Mouse (Mus musculus) liver, adult 2 months (tissue): Measurements from ENCODE around the gene Dhx34. TPM values are rescaled to one million over a fixed set of nuclear protein-coding genes. Genes with fewer than 3 reads are reported as not detected.

Experiments used
- DNase-seq: peaks from one replicate; pipeline ENCODE4 v3.0.0-alpha.2; 2011; ENCODE audit warnings: low read depth, low spot score; ENCODE audit errors: extremely low read depth
- H3K27ac ChIP-seq: fragments of 200-500 bp; replicated peaks from 2 replicates; pipeline ENCODE4 v1.5.1; 2012; ENCODE audit warnings: low read depth, mild to moderate bottlenecking, control low read depth, inconsistent platforms, low read length; ENCODE audit not compliant: insufficient read depth
- H3K27me3 ChIP-seq: fragments of 200-500 bp; 2 replicates; pipeline ENCODE4 v1.6.1; 2012; ENCODE audit warnings: mild to moderate bottlenecking, moderate library complexity, low read length, inconsistent platforms; ENCODE audit not compliant: control insufficient read depth, insufficient read depth
- H3K36me3 ChIP-seq: fragments of 200-500 bp; 2 replicates; pipeline ENCODE4 v1.6.1; 2012; ENCODE audit warnings: low read length, inconsistent platforms; ENCODE audit not compliant: control insufficient read depth, insufficient read depth
- H3K4me1 ChIP-seq: fragments of 200-500 bp; 2 replicates; pipeline ENCODE4 v1.6.1; 2011; ENCODE audit warnings: low read length; ENCODE audit not compliant: control insufficient read depth, insufficient read depth
- H3K4me3 ChIP-seq: fragments of 200-500 bp; 2 replicates; pipeline ENCODE4 v1.5.1; 2011; ENCODE audit warnings: low read depth, mild to moderate bottlenecking, control low read depth, low read length, moderate library complexity; ENCODE audit not compliant: insufficient read depth
- H3K79me2 ChIP-seq: fragments of 200-500 bp; 2 replicates; pipeline ENCODE4 v1.6.1; 2012; ENCODE audit warnings: inconsistent platforms, mild to moderate bottlenecking, low read length, moderate library complexity; ENCODE audit not compliant: control insufficient read depth, insufficient read depth
- H3K9ac ChIP-seq: fragments of 200-500 bp; 2 replicates; pipeline ENCODE4 v1.6.1; 2012; ENCODE audit warnings: low read depth, mild to moderate bottlenecking, control low read depth, inconsistent platforms, low read length
- CTCF ChIP-seq: fragments of 200-500 bp; IDR thresholded peaks from 2 replicates; pipeline ENCODE4 v1.5.1; 2011; ENCODE audit warnings: low read depth, low read length, control low read depth
- POLR2A ChIP-seq: fragments of 200-500 bp; IDR thresholded peaks from 2 replicates; pipeline ENCODE4 v1.6.1; 2011; ENCODE audit warnings: low read length, control low read depth; ENCODE audit not compliant: insufficient read depth; ENCODE audit errors: extremely low read depth
- WGBS: fragments of 180-500 bp; shearing (Covaris S2); methylation state at CpG from one replicate; pipeline ENCODE4 v1.1.7; 2018; 5-methylcytosine and 5-hydroxymethylcytosine counted together
- polyA plus RNA-seq: library from polyadenylated mRNA; depleted of rRNA; stranded (reverse); fragments of >200 nt; gene quantifications from 2 replicates; pipeline ENCODE4 v1.2.3, GENCODE M21; 2012; rRNA removed
- total RNA-seq: library from RNA; depleted of rRNA; stranded (reverse); fragments of >200 nt; gene quantifications from 2 replicates; pipeline ENCODE4 v1.2.3, GENCODE M21; 2014; rRNA removed

The Dhx34 gene
- total and polyA plus RNA-seq, 2 experiments = 4.3 to 12.5 TPM

DNA sequence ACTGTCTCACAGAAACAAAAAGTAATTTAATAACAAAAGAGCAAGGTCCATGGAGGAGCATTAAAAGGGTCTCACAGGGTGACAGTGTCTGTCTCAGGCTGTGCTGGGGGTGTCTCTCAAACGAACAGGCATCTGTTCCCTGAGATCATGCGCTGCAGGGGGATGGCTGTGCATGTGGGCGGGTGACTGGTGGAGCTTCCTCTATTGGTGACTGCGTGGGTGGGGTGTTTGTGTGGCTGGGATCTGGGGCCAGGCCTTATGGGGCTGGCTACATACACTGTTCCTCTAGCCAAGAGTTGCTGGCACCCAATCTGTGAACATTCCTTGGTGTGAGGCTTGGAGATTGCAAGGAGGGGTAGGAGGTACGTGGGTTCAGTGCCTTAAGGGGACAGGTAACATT, 72.6 kb downstream of the Dhx34 start:
- Histone ChIP-seq H3K4me1 (no peaks in the 10 kb centered on the region), H3K79me2 (no peaks in the 10 kb centered on the region), H3K4me3 (no peak overlapping the region), H3K27ac (no peak overlapping the region), H3K36me3 (no peaks in the 10 kb centered on the region), H3K27me3 (peaks cover 7% of the 10 kb centered on the region; the same call in 1 of the 2 replicates), H3K9ac (no peak overlapping the region)
- TF ChIP-seq CTCF (no peak), POLR2A (no peak)
- 49% methylated on average over 5 of the region's 5 CpGs for WGBS
- DNase-seq = no peak

DNA sequence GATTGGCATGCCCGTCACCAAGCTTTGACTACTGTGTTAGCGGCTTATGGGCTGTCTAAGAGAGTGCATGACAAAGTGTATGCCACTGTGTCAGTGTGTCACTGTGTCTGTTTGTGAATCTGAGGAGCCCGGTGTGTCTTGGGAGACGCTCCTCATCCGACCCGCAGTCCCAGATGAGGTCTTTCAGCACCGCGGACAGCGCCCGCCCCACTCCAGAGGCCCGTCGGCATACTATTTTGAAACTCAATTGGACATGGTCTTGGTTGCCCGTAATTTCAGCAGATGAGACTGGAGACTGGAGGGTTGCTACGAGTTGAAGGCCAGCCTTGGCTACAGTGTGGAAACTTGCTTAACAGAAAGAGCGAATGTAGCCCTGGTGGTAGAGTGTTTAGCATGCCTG, 74.2 kb downstream of the Dhx34 start:
- no peaks in the 10 kb centered on the region for H3K4me1 ChIP-seq
- no peaks in the 10 kb centered on the region for H3K36me3 ChIP-seq
- no peaks in the 10 kb centered on the region for H3K79me2 ChIP-seq
- TF ChIP-seq CTCF (no peak), POLR2A (no peak)
- H3K27ac ChIP-seq = no peak overlapping the region
- DNase-seq = no peak
- peaks cover 7% of the 10 kb centered on the region; the same call in 1 of the 2 replicates for H3K27me3 ChIP-seq
- H3K9ac ChIP-seq = no peak overlapping the region
- H3K4me3 ChIP-seq = no peak overlapping the region
- 16% methylated on average over 15 of the region's 15 CpGs for WGBS

Other genes starting within 250 kb of the Dhx34 start
- gene Bicra, start 174.1 kb downstream of the Dhx34 start, total RNA-seq = 0.55 and 0.87 TPM in 2 replicates
- gene Bicra, start 174.1 kb downstream of the Dhx34 start, polyA plus RNA-seq = 3.6 and 4.6 TPM in 2 replicates
- not detected in 2 replicates for gene Zfp541, start 160.2 kb downstream of the Dhx34 start, total RNA-seq
- 0.02 TPM in 1 of 2 replicates, not detected in the other for gene Zfp541, start 160.2 kb downstream of the Dhx34 start, polyA plus RNA-seq
- gene Napa, start 123.6 kb downstream of the Dhx34 start, total RNA-seq = 47.4 and 58.7 TPM in 2 replicates
- gene Napa, start 123.6 kb downstream of the Dhx34 start, polyA plus RNA-seq = 101 and 146 TPM in 2 replicates
- 18.0 and 19.9 TPM in 2 replicates for gene Kptn, start 102.1 kb downstream of the Dhx34 start, total RNA-seq
- gene Kptn, start 102.1 kb downstream of the Dhx34 start, polyA plus RNA-seq = 23.1 and 25.7 TPM in 2 replicates
- 0.07 TPM in 1 of 2 replicates, not detected in the other for gene Slc8a2, start 92.2 kb downstream of the Dhx34 start, total RNA-seq
- gene Slc8a2, start 92.2 kb downstream of the Dhx34 start, polyA plus RNA-seq = 0.06 TPM in 1 of 2 replicates, not detected in the other
- 0.46 and 0.94 TPM in 2 replicates for gene Meis3, start 46.9 kb downstream of the Dhx34 start, total RNA-seq
- 0.87 and 2.0 TPM in 2 replicates for gene Meis3, start 46.9 kb downstream of the Dhx34 start, polyA plus RNA-seq
- 0.83 and 1.1 TPM in 2 replicates for gene C5ar2, start 22.1 kb upstream of the Dhx34 start, total RNA-seq
- gene C5ar2, start 22.1 kb upstream of the Dhx34 start, polyA plus RNA-seq = 0.92 and 1.4 TPM in 2 replicates
- gene C5ar1, start 37.5 kb upstream of the Dhx34 start, total RNA-seq = 0.46 and 0.47 TPM in 2 replicates
- gene C5ar1, start 37.5 kb upstream of the Dhx34 start, polyA plus RNA-seq = 0.88 and 1.3 TPM in 2 replicates
- gene Inafm1, start 51.6 kb upstream of the Dhx34 start, total RNA-seq = 1.9 and 2.8 TPM in 2 replicates
- gene Inafm1, start 51.6 kb upstream of the Dhx34 start, polyA plus RNA-seq = 8.0 and 8.8 TPM in 2 replicates
- 14.4 and 20.7 TPM in 2 replicates for gene Ccdc9, start 64.8 kb upstream of the Dhx34 start, total RNA-seq
- gene Ccdc9, start 64.8 kb upstream of the Dhx34 start, polyA plus RNA-seq = 10.7 and 16.2 TPM in 2 replicates
- gene Bbc3, start 86.4 kb upstream of the Dhx34 start, total RNA-seq = 6.0 and 7.2 TPM in 2 replicates
- gene Bbc3, start 86.4 kb upstream of the Dhx34 start, polyA plus RNA-seq = 15.2 and 27.9 TPM in 2 replicates
- 15.8 and 16.1 TPM in 2 replicates for gene Sae1, start 165.8 kb upstream of the Dhx34 start, total RNA-seq
- gene Sae1, start 165.8 kb upstream of the Dhx34 start, polyA plus RNA-seq = 11.5 and 25.8 TPM in 2 replicates
- 5.2 and 7.5 TPM in 2 replicates for gene Zc3h4, start 178.9 kb upstream of the Dhx34 start, total RNA-seq
- 11.1 and 14.3 TPM in 2 replicates for gene Zc3h4, start 178.9 kb upstream of the Dhx34 start, polyA plus RNA-seq
- gene Tmem160, start 230.7 kb upstream of the Dhx34 start, total RNA-seq = 31.7 and 32.0 TPM in 2 replicates
- gene Tmem160, start 230.7 kb upstream of the Dhx34 start, polyA plus RNA-seq = 114 and 128 TPM in 2 replicates